Mouse (Mus musculus): ENCODE data around the gene B3gnt2.

DNA sequence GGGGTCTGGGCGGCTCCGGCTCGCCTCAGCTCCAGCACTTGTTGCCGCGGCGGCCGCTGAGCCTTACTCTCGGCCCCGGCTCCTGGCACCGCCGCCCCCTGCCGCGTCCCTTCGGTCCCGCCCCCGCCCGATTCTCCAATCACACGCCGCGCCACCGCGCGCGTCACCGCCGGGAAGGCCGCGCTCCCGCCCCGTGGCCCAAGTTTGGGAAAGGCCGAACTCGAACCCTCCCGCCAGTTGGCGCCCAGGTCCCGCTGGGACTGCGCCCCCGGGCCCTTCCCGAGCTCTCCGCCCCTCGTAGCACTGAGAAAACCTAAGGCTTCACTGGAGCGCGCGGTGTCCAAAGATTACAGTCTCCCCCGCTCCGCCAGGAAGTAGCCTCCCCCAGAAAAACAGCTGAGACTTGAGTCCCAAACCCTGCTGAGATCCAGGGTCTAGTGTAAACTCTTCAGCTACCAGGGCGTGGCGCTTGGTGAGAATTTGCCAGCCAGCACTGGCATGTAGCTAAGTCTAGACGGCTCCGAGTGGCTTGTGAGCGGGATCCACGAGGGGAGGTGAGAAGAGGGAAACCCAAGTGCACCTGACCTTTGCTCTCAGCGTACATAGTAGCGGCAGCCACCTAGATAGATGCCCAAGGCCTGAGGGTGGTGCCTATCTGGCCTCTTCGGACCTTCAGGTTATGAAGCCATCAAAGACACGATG, 977 bp downstream of the B3gnt2 start:
- peak; percentile 51; the same call in 1 of the 2 replicates for TF ChIP-seq CTCF (IDR thresholded peaks at IDR 0.05; ENCODE audit: borderline replicate concordance, control insufficient read depth, extremely low read depth, insufficient read depth, low read length, poor library complexity)
- TF ChIP-seq POLR2A (IDR thresholded peaks at IDR 0.05; ENCODE audit: control insufficient read depth, extremely low read depth, insufficient read depth, low read length, poor library complexity): peak; percentile 96

All from thymus, adult 2 months (tissue).